Mouse (Mus musculus): ENCODE data around the gene Pcsk5.

DNA sequence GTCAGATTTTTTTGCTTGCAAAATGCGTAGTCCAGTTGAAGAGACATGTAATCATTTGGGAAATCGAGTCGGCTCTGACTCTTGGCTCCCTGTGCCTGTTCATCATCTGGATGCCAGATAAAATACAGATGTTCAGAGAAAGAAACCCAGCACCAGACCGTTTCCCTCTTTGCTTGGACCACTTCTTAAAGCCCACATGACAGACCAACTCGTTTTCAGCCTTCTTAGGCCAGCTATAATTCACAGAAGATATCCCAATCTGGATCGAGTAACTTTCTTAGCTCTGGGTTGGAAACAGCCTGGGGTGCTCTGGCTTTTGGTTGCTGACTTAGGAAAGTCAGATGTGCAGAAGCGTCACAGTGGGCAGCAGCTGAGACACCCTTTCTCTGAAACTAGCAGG is 365.6 kb downstream of the Pcsk5 start:
- TF ChIP-seq POLR2A (IDR thresholded peaks at IDR 0.05; ENCODE audit: borderline replicate concordance, insufficient read depth, low read length) = no peak
- no peak for TF ChIP-seq CTCF (IDR thresholded peaks at IDR 0.05; ENCODE audit: borderline replicate concordance, insufficient read depth, low read depth, low read length)
